Mouse (Mus musculus) forebrain, embryonic 11.5 days (tissue): ENCODE data around the gene Vmn1r214. TPM values are rescaled to one million over a fixed set of nuclear protein-coding genes. Genes with fewer than 3 reads are reported as not detected.

Source experiments
- ATAC-seq: fragments of 200-750 bp; cut with Nextera tagmentation; replicated peaks from 2 replicates; pipeline ENCODE4 v1.8.0; 2017; ENCODE audit warnings: moderate TSS enrichment; ENCODE audit not compliant: low FRiP score
- DNase-seq: peaks from one replicate; pipeline ENCODE4 v3.0.0-alpha.2; 2017; ENCODE audit warnings: low spot score
- H3K27ac ChIP-seq: fragments of 300-500 bp; sonication (generic); 2 replicates; pipeline ENCODE4 v1.5.1; 2014; ENCODE audit warnings: low read depth, low read length
- H3K27me3 ChIP-seq: fragments of 300-500 bp; sonication (generic); 2 replicates; pipeline ENCODE4 v1.6.1; 2014; ENCODE audit warnings: mild to moderate bottlenecking, low read length, mixed read lengths; ENCODE audit not compliant: control insufficient read depth, insufficient read depth
- H3K36me3 ChIP-seq: fragments of 300-500 bp; sonication (generic); 2 replicates; pipeline ENCODE4 v1.6.1; 2014; ENCODE audit warnings: mild to moderate bottlenecking, low read length, moderate library complexity, mixed read lengths; ENCODE audit not compliant: control insufficient read depth, insufficient read depth
- H3K4me1 ChIP-seq: fragments of 300-500 bp; sonication (generic); replicated peaks from 2 replicates; pipeline ENCODE4 v1.6.1; 2014; ENCODE audit warnings: low read length, mixed read lengths; ENCODE audit not compliant: control insufficient read depth, insufficient read depth
- H3K4me2 ChIP-seq: fragments of 300-500 bp; sonication (generic); 2 replicates; pipeline ENCODE4 v1.6.1; 2014; ENCODE audit warnings: low read depth, mild to moderate bottlenecking, low read length, moderate library complexity, mixed read lengths; ENCODE audit not compliant: severe bottlenecking
- H3K4me3 ChIP-seq: fragments of 300-500 bp; sonication (generic); 2 replicates; pipeline ENCODE4 v1.5.1; 2014; ENCODE audit warnings: low read depth, low read length
- H3K9ac ChIP-seq: fragments of 300-500 bp; sonication (generic); 2 replicates; pipeline ENCODE4 v1.6.1; 2014; ENCODE audit warnings: low read length
- H3K9me3 ChIP-seq: fragments of 300-500 bp; sonication (generic); 2 replicates; pipeline ENCODE4 v1.6.1; 2016; ENCODE audit warnings: low read length, mixed read lengths; ENCODE audit not compliant: control insufficient read depth
- WGBS: fragments of 180-500 bp; shearing (Covaris S2); extraction: QIAGEN DNeasy Blood & Tissue Kit; methylation state at CpG from one replicate; pipeline ENCODE4 v1.1.7; 2014; 5-methylcytosine and 5-hydroxymethylcytosine counted together
- polyA plus RNA-seq: library from polyadenylated mRNA; unstranded; fragments of >200 nt; fragmentation: Nextera tagmentation; extraction: Ambion mirVana; gene quantifications from 2 replicates; pipeline ENCODE4 v1.2.1, GENCODE M21; 2014

Gene Vmn1r214
- polyA plus RNA-seq: not detected in 2 replicates

GRCm38 (mm10) chr13:23030118-23030517 lies at the start of gene Vmn1r214:
TSS of gene Vmn1r214 (plus strand) at chr13:23030418.
- H3K4me3 ChIP-seq: no peak within 1 kb of the TSS
- no peaks in the 10 kb centered on the region for H3K4me1 ChIP-seq
- H3K27ac ChIP-seq: no peak within 1 kb of the TSS
- DNase-seq (no peak), ATAC-seq (no peak)
- no peak within 1 kb of the TSS for H3K4me2 ChIP-seq
- H3K27me3 ChIP-seq: no peaks in the 10 kb centered on the region
- H3K9ac ChIP-seq: no peak within 1 kb of the TSS
- H3K9me3 ChIP-seq: no peaks in the 10 kb centered on the region
- WGBS: 83% methylated on average over 3 of the region's 3 CpGs
- no peaks in the 10 kb centered on the region for H3K36me3 ChIP-seq

- Histone ChIP-seq H3K27me3 (no peaks in the 10 kb centered on the region), H3K9ac (no peak overlapping the region), H3K27ac (no peak overlapping the region), H3K36me3 (no peaks in the 10 kb centered on the region), H3K9me3 (no peaks in the 10 kb centered on the region), H3K4me3 (no peak overlapping the region), H3K4me2 (no peak overlapping the region), H3K4me1 (no peaks in the 10 kb centered on the region)
- WGBS: 93% methylated on average over 11 of the region's 11 CpGs
- ATAC-seq (no peak), DNase-seq (no peak)
Observed at GRCm38 (mm10) chr13:22990214-22990891, 39.9 kb upstream of the Vmn1r214 start.

DNA sequence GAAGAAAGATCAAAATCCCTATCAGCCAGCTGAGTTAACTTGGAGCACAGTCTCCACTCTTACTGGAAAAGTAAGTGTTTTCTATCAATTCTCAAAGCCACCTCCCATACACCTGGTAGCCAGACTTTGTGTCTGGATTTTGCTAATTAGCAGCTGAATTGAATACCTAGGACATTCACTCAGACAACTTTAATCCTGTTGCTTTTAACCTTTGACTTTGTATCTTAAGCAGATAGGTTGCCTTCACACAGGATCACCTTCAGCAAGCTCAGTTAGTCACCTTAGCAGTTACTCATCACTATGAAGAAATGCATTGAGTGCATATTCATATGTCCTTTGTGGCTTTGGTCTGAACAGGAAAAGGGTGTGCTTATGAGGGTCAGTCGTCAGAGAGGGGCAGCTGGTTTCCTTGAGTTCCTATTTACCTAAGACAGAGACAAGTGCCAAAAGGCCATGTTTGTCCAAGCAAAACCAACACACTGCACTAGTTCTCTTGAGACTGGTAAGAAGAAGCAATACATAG lies 38.0 kb upstream of the Vmn1r214 start:
- Histone ChIP-seq H3K4me3 (no peak overlapping the region), H3K27ac (no peak overlapping the region), H3K4me2 (no peak overlapping the region), H3K36me3 (no peaks in the 10 kb centered on the region), H3K9ac (no peak overlapping the region), H3K9me3 (no peaks in the 10 kb centered on the region), H3K4me1 (no peaks in the 10 kb centered on the region), H3K27me3 (no peaks in the 10 kb centered on the region)
- ATAC-seq: no peak
- WGBS: 55% methylated on average over 1 of the region's 1 CpGs
- DNase-seq: no peak

- Histone ChIP-seq H3K4me1 (no peaks in the 10 kb centered on the region), H3K27ac (no peak overlapping the region), H3K9ac (no peak overlapping the region), H3K4me2 (no peak overlapping the region), H3K27me3 (no peaks in the 10 kb centered on the region), H3K4me3 (no peak overlapping the region), H3K36me3 (no peaks in the 10 kb centered on the region), H3K9me3 (no peaks in the 10 kb centered on the region)
- DNase-seq (no peak), ATAC-seq (no peak)
- 63% methylated on average over 2 of the region's 2 CpGs for WGBS
Observed at GRCm38 (mm10) chr13:22992721-22993120, 37.5 kb upstream of the Vmn1r214 start.

GRCm38 (mm10) chr13:23007356-23007755 lies 22.9 kb upstream of the Vmn1r214 start, which contains the start of gene Vmn1r213:
TSS of gene Vmn1r213 (plus strand) at chr13:23007656.
- Histone ChIP-seq H3K9ac (no peak within 1 kb of the TSS), H3K9me3 (no peaks in the 10 kb centered on the region), H3K36me3 (no peaks in the 10 kb centered on the region), H3K4me3 (no peak within 1 kb of the TSS), H3K4me1 (no peaks in the 10 kb centered on the region), H3K4me2 (no peak within 1 kb of the TSS), H3K27me3 (no peaks in the 10 kb centered on the region), H3K27ac (no peak within 1 kb of the TSS)
- no peak for DNase-seq
- ATAC-seq: no peak
- 70% methylated on average over 1 of the region's 1 CpGs for WGBS

- Histone ChIP-seq H3K4me1 (no peaks in the 10 kb centered on the region), H3K36me3 (no peaks in the 10 kb centered on the region), H3K9me3 (no peaks in the 10 kb centered on the region), H3K27me3 (no peaks in the 10 kb centered on the region), H3K4me3 (no peak overlapping the region), H3K9ac (no peak overlapping the region), H3K4me2 (no peak overlapping the region), H3K27ac (no peak overlapping the region)
- no peak for ATAC-seq
- DNase-seq: no peak
Observed at GRCm38 (mm10) chr13:23018158-23018557, 12.1 kb upstream of the Vmn1r214 start.

GRCm38 (mm10) chr13:23024812-23025211 lies 5.4 kb upstream of the Vmn1r214 start:
- Histone ChIP-seq H3K9ac (no peak overlapping the region), H3K36me3 (no peaks in the 10 kb centered on the region), H3K27me3 (no peaks in the 10 kb centered on the region), H3K4me3 (no peak overlapping the region), H3K9me3 (no peaks in the 10 kb centered on the region), H3K4me1 (no peaks in the 10 kb centered on the region), H3K4me2 (no peak overlapping the region), H3K27ac (no peak overlapping the region)
- ATAC-seq: no peak
- no peak for DNase-seq

DNA sequence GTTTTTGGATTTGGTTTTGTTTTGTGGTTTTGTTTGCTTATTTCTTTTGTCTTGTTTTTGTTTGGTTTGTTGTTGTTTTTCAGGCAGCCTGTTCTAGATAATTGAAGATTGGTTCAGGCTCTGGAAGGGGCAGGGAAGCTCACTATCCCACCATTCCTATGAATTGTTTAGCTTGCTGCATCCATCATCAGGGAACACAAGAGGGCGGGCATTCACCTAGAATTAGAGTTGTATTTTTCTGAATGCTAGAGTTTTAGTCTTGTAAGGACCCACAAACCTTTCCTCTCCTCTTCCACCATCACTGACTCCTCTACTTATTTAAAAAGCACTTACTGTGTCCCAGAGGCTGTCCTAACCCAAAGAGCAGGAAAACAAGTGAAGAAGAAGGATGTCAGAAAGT lies 27.6 kb downstream of the Vmn1r214 start:
- no peak overlapping the region for H3K27ac ChIP-seq
- H3K4me3 ChIP-seq: no peak overlapping the region
- no peak overlapping the region for H3K9ac ChIP-seq
- H3K27me3 ChIP-seq: no peaks in the 10 kb centered on the region
- no peaks in the 10 kb centered on the region for H3K36me3 ChIP-seq
- no peak for ATAC-seq
- H3K4me1 ChIP-seq: no peaks in the 10 kb centered on the region
- WGBS: 53% methylated on average over 1 of the region's 1 CpGs
- H3K9me3 ChIP-seq: no peaks in the 10 kb centered on the region
- H3K4me2 ChIP-seq: no peak overlapping the region
- DNase-seq: no peak

GRCm38 (mm10) chr13:23067725-23068124 lies 37.5 kb downstream of the Vmn1r214 start, which contains the start of gene Vmn1r215:
TSS of gene Vmn1r215 (plus strand) at chr13:23068025.
- no peak within 1 kb of the TSS for H3K27ac ChIP-seq
- H3K4me1 ChIP-seq: no peaks in the 10 kb centered on the region
- no peak within 1 kb of the TSS for H3K9ac ChIP-seq
- no peaks in the 10 kb centered on the region for H3K9me3 ChIP-seq
- H3K27me3 ChIP-seq: no peaks in the 10 kb centered on the region
- 61% methylated on average over 1 of the region's 1 CpGs for WGBS
- no peak for ATAC-seq
- no peak within 1 kb of the TSS for H3K4me2 ChIP-seq
- DNase-seq: no peak
- H3K4me3 ChIP-seq: no peak within 1 kb of the TSS
- no peaks in the 10 kb centered on the region for H3K36me3 ChIP-seq
